Mouse (Mus musculus) embryonic facial prominence, embryonic 15.5 days (tissue): ENCODE measurements around the gene Vti1a. TPM values are rescaled to one million over a fixed set of nuclear protein-coding genes. Genes with fewer than 3 reads are reported as not detected.

Experiments
- ATAC-seq: fragments of 200-750 bp; cut with Nextera tagmentation; 2 replicates; pipeline ENCODE4 v1.8.0; 2017; ENCODE audit warnings: low read depth, moderate TSS enrichment; ENCODE audit not compliant: insufficient number of reproducible peaks, low FRiP score, low TSS enrichment
- H3K27ac ChIP-seq: fragments of 300-500 bp; sonication (generic); replicated peaks from 2 replicates; pipeline ENCODE4 v1.5.1; 2015; ENCODE audit warnings: mild to moderate bottlenecking, inconsistent platforms
- H3K27me3 ChIP-seq: fragments of 300-500 bp; sonication (generic); 2 replicates; pipeline ENCODE4 v1.6.1; 2015; ENCODE audit warnings: inconsistent platforms
- H3K36me3 ChIP-seq: fragments of 300-500 bp; sonication (generic); 2 replicates; pipeline ENCODE4 v1.6.1; 2015; ENCODE audit warnings: mild to moderate bottlenecking, inconsistent platforms
- H3K4me1 ChIP-seq: fragments of 300-500 bp; sonication (generic); 2 replicates; pipeline ENCODE4 v1.6.1; 2015; ENCODE audit warnings: inconsistent platforms
- H3K4me2 ChIP-seq: fragments of 300-500 bp; sonication (generic); replicated peaks from 2 replicates; pipeline ENCODE4 v1.6.1; 2015; ENCODE audit warnings: mild to moderate bottlenecking, inconsistent platforms
- H3K4me3 ChIP-seq: fragments of 300-500 bp; sonication (generic); replicated peaks from 2 replicates; pipeline ENCODE4 v1.5.1; 2015; ENCODE audit warnings: mild to moderate bottlenecking, inconsistent platforms
- H3K9ac ChIP-seq: fragments of 300-500 bp; sonication (generic); 2 replicates; pipeline ENCODE4 v1.6.1; 2015; ENCODE audit warnings: inconsistent platforms
- H3K9me3 ChIP-seq: fragments of 300-500 bp; sonication (generic); replicated peaks from 2 replicates; pipeline ENCODE4 v1.6.1; 2016; ENCODE audit warnings: inconsistent platforms
- WGBS: fragments of 180-500 bp; shearing (Covaris S2); methylation state at CpG from one replicate; pipeline ENCODE4 v1.1.7; 2015; 5-methylcytosine and 5-hydroxymethylcytosine counted together
- polyA plus RNA-seq: library from polyadenylated mRNA; unstranded; fragments of >200 nt; fragmentation: Nextera tagmentation; extraction: Ambion mirVana; gene quantifications from 2 replicates; pipeline ENCODE4 v1.2.1, GENCODE M21; 2015

Gene Vti1a
- polyA plus RNA-seq, 1 experiment from 2014 or later: 25.6 TPM

GRCm38 (mm10) chr19:55525056-55525455 lies 209.0 kb downstream of the Vti1a start:
- ATAC-seq: no peak; the same call in 1 of the 2 replicates
- Histone ChIP-seq H3K4me1 (peaks cover 26% of the 10 kb centered on the region), H3K36me3 (no peaks in the 10 kb centered on the region), H3K9ac (no peak overlapping the region), H3K4me3 (no peak overlapping the region), H3K27ac (no peak overlapping the region), H3K27me3 (no peaks in the 10 kb centered on the region), H3K9me3 (no peaks in the 10 kb centered on the region), H3K4me2 (no peak overlapping the region)
- WGBS: 45% methylated on average over 3 of the region's 3 CpGs

GRCm38 (mm10) chr19:55526717-55527235 lies 210.7 kb downstream of the Vti1a start:
- Histone ChIP-seq H3K9ac (no peak overlapping the region), H3K4me1 (peaks cover 19% of the 10 kb centered on the region), H3K27ac (no peak overlapping the region), H3K4me3 (no peak overlapping the region), H3K36me3 (no peaks in the 10 kb centered on the region), H3K27me3 (no peaks in the 10 kb centered on the region), H3K9me3 (no peaks in the 10 kb centered on the region), H3K4me2 (no peak overlapping the region)
- no peak for ATAC-seq
- WGBS: 38% methylated on average over 2 of the region's 2 CpGs

GRCm38 (mm10) chr19:55530041-55530440 lies 213.9 kb downstream of the Vti1a start:
- Histone ChIP-seq H3K36me3 (no peaks in the 10 kb centered on the region), H3K4me1 (0 out of 2 replicates have a peak, but pooled peaks cover 4% of the 10 kb centered on the region), H3K4me2 (no peak overlapping the region), H3K27ac (no peak overlapping the region), H3K9me3 (no peaks in the 10 kb centered on the region), H3K9ac (no peak overlapping the region), H3K27me3 (no peaks in the 10 kb centered on the region), H3K4me3 (no peak overlapping the region)
- no peak for ATAC-seq
- WGBS: 58% methylated on average over 3 of the region's 3 CpGs

GRCm38 (mm10) chr19:55532681-55533080 lies 216.6 kb downstream of the Vti1a start:
- ATAC-seq: no peak
- WGBS: 91% methylated on average over 3 of the region's 3 CpGs
- Histone ChIP-seq H3K27ac (no peak overlapping the region), H3K4me1 (0 out of 2 replicates have a peak, but pooled peaks cover 4% of the 10 kb centered on the region), H3K4me2 (no peak overlapping the region), H3K36me3 (no peaks in the 10 kb centered on the region), H3K27me3 (no peaks in the 10 kb centered on the region), H3K9me3 (no peaks in the 10 kb centered on the region), H3K4me3 (no peak overlapping the region), H3K9ac (no peak overlapping the region)

GRCm38 (mm10) chr19:55536273-55536937 lies 220.3 kb downstream of the Vti1a start:
- Histone ChIP-seq H3K4me1 (0 out of 2 replicates have a peak, but pooled peaks cover 4% of the 10 kb centered on the region), H3K9me3 (no peaks in the 10 kb centered on the region), H3K9ac (no peak overlapping the region), H3K27me3 (no peaks in the 10 kb centered on the region), H3K4me3 (no peak overlapping the region), H3K27ac (no peak overlapping the region), H3K36me3 (no peaks in the 10 kb centered on the region), H3K4me2 (no peak overlapping the region)
- WGBS: 72% methylated on average over 7 of the region's 7 CpGs
- no peak for ATAC-seq

- ATAC-seq: 0 out of 2 replicates have a peak, but pooled peaks have one; percentile 57
- Histone ChIP-seq H3K27me3 (no peaks in the 10 kb centered on the region), H3K4me2 (no peak overlapping the region), H3K4me3 (no peak overlapping the region), H3K36me3 (no peaks in the 10 kb centered on the region), H3K9ac (no peak overlapping the region), H3K9me3 (no peaks in the 10 kb centered on the region), H3K27ac (no peak overlapping the region), H3K4me1 (peaks cover 13% of the 10 kb centered on the region; the same call in 1 of the 2 replicates)
- 39% methylated on average over 6 of the region's 6 CpGs for WGBS
Observed at GRCm38 (mm10) chr19:55537691-55538090, 221.6 kb downstream of the Vti1a start.

- no peaks in the 10 kb centered on the region for H3K9me3 ChIP-seq
- H3K27me3 ChIP-seq: no peaks in the 10 kb centered on the region
- H3K9ac ChIP-seq: no peak overlapping the region
- no peak overlapping the region for H3K4me3 ChIP-seq
- no peaks in the 10 kb centered on the region for H3K36me3 ChIP-seq
- no peak for ATAC-seq
- H3K4me1 ChIP-seq: peaks cover 9% of the 10 kb centered on the region; the same call in 1 of the 2 replicates
- WGBS: 76% methylated on average over 5 of the region's 5 CpGs
- no peak overlapping the region for H3K4me2 ChIP-seq
- no peak overlapping the region for H3K27ac ChIP-seq
Observed at GRCm38 (mm10) chr19:55541641-55542040, 225.5 kb downstream of the Vti1a start.

- Histone ChIP-seq H3K27ac (peak overlapping the region; percentile 53; the same call in 1 of the 2 replicates), H3K9me3 (no peaks in the 10 kb centered on the region), H3K27me3 (no peaks in the 10 kb centered on the region), H3K4me1 (peaks cover 9% of the 10 kb centered on the region; the same call in 1 of the 2 replicates), H3K4me3 (no peak overlapping the region), H3K36me3 (no peaks in the 10 kb centered on the region), H3K4me2 (no peak overlapping the region), H3K9ac (no peak overlapping the region)
- WGBS: 43% methylated on average over 6 of the region's 6 CpGs
- no peak; the same call in 1 of the 2 replicates for ATAC-seq
Observed at GRCm38 (mm10) chr19:55542461-55542860, 226.4 kb downstream of the Vti1a start.

GRCm38 (mm10) chr19:55543188-55543587 lies 227.1 kb downstream of the Vti1a start:
- Histone ChIP-seq H3K9me3 (no peaks in the 10 kb centered on the region), H3K27ac (no peak overlapping the region), H3K4me3 (no peak overlapping the region), H3K36me3 (no peaks in the 10 kb centered on the region), H3K4me1 (peaks cover 10% of the 10 kb centered on the region; the same call in 1 of the 2 replicates), H3K4me2 (no peak overlapping the region), H3K27me3 (no peaks in the 10 kb centered on the region), H3K9ac (no peak overlapping the region)
- no peak for ATAC-seq
- WGBS: 87% methylated on average over 9 of the region's 9 CpGs

- WGBS: 54% methylated on average over 5 of the region's 5 CpGs
Observed at GRCm38 (mm10) chr19:55544498-55544897, 228.4 kb downstream of the Vti1a start.

GRCm38 (mm10) chr19:55545529-55545928 lies 229.4 kb downstream of the Vti1a start:
- H3K27ac ChIP-seq: no peak overlapping the region
- no peak overlapping the region for H3K4me3 ChIP-seq
- no peak for ATAC-seq
- H3K9me3 ChIP-seq: no peaks in the 10 kb centered on the region
- no peaks in the 10 kb centered on the region for H3K36me3 ChIP-seq
- H3K9ac ChIP-seq: no peak overlapping the region
- H3K4me2 ChIP-seq: no peak overlapping the region
- 36% methylated on average over 9 of the region's 9 CpGs for WGBS
- H3K4me1 ChIP-seq: peaks cover 19% of the 10 kb centered on the region
- H3K27me3 ChIP-seq: no peaks in the 10 kb centered on the region

More at GRCm38 (mm10) chr19:55544498-55544897, 228.4 kb downstream of the Vti1a start:
- Histone ChIP-seq H3K27ac (no peak overlapping the region), H3K36me3 (no peaks in the 10 kb centered on the region), H3K9ac (no peak overlapping the region), H3K4me3 (no peak overlapping the region), H3K9me3 (no peaks in the 10 kb centered on the region), H3K4me1 (peaks cover 18% of the 10 kb centered on the region), H3K27me3 (no peaks in the 10 kb centered on the region), H3K4me2 (no peak overlapping the region)
- ATAC-seq: no peak
